Mouse (Mus musculus) myocyte (in vitro differentiated cells): ENCODE measurements at regions not wholly inside any gene's neighbourhood (a gene's known extent, or its start where the extent isn't known, plus 50 kb on each side); places are given as distances from the start of the nearest gene placed in this dataset.

Experiments
- H3K27me3 ChIP-seq: one replicate; pipeline ENCODE4 v1.6.1; 2011; ENCODE audit not compliant: control insufficient read depth, insufficient read depth, insufficient read length
- H3K36me3 ChIP-seq: one replicate; pipeline ENCODE4 v1.6.1; 2011; ENCODE audit not compliant: control insufficient read depth, insufficient read depth
- H3K4me2 ChIP-seq: one replicate; pipeline ENCODE4 v1.6.1; 2011; ENCODE audit warnings: low read depth, control low read depth
- H3K4me3 ChIP-seq: one replicate; pipeline ENCODE4 v1.5.1; 2011; ENCODE audit warnings: mild to moderate bottlenecking, control low read depth, moderate library complexity
- H3K79me2 ChIP-seq: one replicate; pipeline ENCODE4 v1.6.1; 2011; ENCODE audit not compliant: control insufficient read depth, insufficient read depth
- H3ac ChIP-seq: one replicate; pipeline ENCODE4 v1.6.1; 2011; ENCODE audit not compliant: control insufficient read depth, insufficient read length
- CEBPB ChIP-seq: IDR thresholded peaks from 2 replicates; pipeline ENCODE4 v1.6.1; 2011; ENCODE audit warnings: mild to moderate bottlenecking, moderate library complexity; ENCODE audit not compliant: poor library complexity, insufficient read depth, severe bottlenecking
- E2F4 ChIP-seq: IDR thresholded peaks from one replicate; pipeline ENCODE4 v1.6.1; 2011; ENCODE audit warnings: mild to moderate bottlenecking, control low read depth, moderate library complexity; ENCODE audit not compliant: insufficient read depth
- MAX ChIP-seq: IDR thresholded peaks from one replicate; pipeline ENCODE4 v1.6.1; 2011; ENCODE audit warnings: low read depth, mild to moderate bottlenecking, control low read depth
- MYOD1 ChIP-seq, 3 experiments: IDR thresholded peaks; one replicate each; pipeline ENCODE4 v1.6.1; 2011; ENCODE audit warnings: control low read depth in 2 of 3, low read depth in 2 of 3, mild to moderate bottlenecking in 2 of 3, moderate library complexity in 1 of 3; ENCODE audit not compliant: insufficient read length in 2 of 3, control insufficient read depth in 1 of 3
- MYOG ChIP-seq, 3 experiments: IDR thresholded peaks; one replicate each; pipeline ENCODE4 v1.6.1; 2011; ENCODE audit warnings: control low read depth in 2 of 3, low read depth in 2 of 3, mild to moderate bottlenecking in 2 of 3; ENCODE audit not compliant: insufficient read length in 2 of 3, control insufficient read depth in 1 of 3, insufficient read depth in 1 of 3
- POLR2A ChIP-seq: IDR thresholded peaks from one replicate; pipeline ENCODE4 v1.6.1; 2011; ENCODE audit warnings: low read depth, mild to moderate bottlenecking, control low read depth, moderate library complexity; ENCODE audit not compliant: insufficient read length
- POLR2AphosphoS2 ChIP-seq: IDR thresholded peaks from one replicate; pipeline ENCODE4 v1.6.1; 2011; ENCODE audit warnings: low read depth, control low read depth; ENCODE audit not compliant: insufficient read length
- REST ChIP-seq: IDR thresholded peaks from one replicate; pipeline ENCODE4 v1.6.1; 2011; ENCODE audit warnings: mild to moderate bottlenecking, control low read depth, moderate library complexity; ENCODE audit not compliant: insufficient read depth, insufficient read length
- SRF ChIP-seq: IDR thresholded peaks from one replicate; pipeline ENCODE4 v1.6.1; 2011; ENCODE audit warnings: low read depth; ENCODE audit not compliant: control insufficient read depth, insufficient read length
- TCF12 ChIP-seq: IDR thresholded peaks from one replicate; pipeline ENCODE4 v1.6.1; 2011; ENCODE audit warnings: mild to moderate bottlenecking, control low read depth; ENCODE audit not compliant: poor library complexity, insufficient read depth, severe bottlenecking
- TCF3 ChIP-seq: IDR thresholded peaks from one replicate; pipeline ENCODE4 v1.6.1; 2011; ENCODE audit warnings: low read depth, control low read depth; ENCODE audit not compliant: insufficient read length
- USF1 ChIP-seq: IDR thresholded peaks from one replicate; pipeline ENCODE4 v1.6.1; 2011; ENCODE audit warnings: low read depth, mild to moderate bottlenecking, control low read depth, moderate library complexity

DNA sequence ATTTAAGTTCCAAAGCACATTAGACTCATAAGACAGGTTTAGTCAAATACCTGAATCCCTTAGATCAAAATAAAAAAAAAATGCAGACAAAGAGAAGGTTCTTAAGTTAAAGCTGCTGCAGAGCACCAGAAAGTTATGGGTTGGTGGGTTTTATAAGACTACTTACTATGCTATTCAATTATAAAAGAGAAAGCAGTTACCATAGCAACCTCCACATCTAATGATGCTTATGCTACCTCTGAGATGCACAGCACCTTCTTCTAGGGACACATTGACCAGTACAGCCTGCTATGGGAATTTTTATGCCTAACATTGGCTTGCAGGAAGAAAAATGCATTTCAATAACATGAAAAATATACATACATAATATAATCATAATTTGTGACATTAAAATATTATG, 512.1 kb upstream of the Id4 start:
- Histone ChIP-seq H3K79me2 (no peaks in the 10 kb centered on the region), H3K27me3 (no peaks in the 10 kb centered on the region), H3K36me3 (no peaks in the 10 kb centered on the region), H3K4me3 (no peak overlapping the region), H3ac (no peak overlapping the region), H3K4me2 (no peak overlapping the region)
- TF ChIP-seq MAX (no peak), TCF3 (no peak)

- Histone ChIP-seq H3K36me3 (no peaks in the 10 kb centered on the region), H3ac (no peak overlapping the region), H3K4me2 (no peak overlapping the region), H3K4me3 (no peak overlapping the region), H3K79me2 (no peaks in the 10 kb centered on the region), H3K27me3 (no peaks in the 10 kb centered on the region)
- TF ChIP-seq TCF3 (no peak), POLR2A (no peak)
These were observed 510.0 kb upstream of the Id4 start for GRCm38 (mm10) chr13:47751033-47751432.

- H3K4me3 ChIP-seq, result no peak overlapping the region
- no peak for TF ChIP-seq E2F4
- no peak for TF ChIP-seq USF1
- no peak for TF ChIP-seq REST
- no peak for TF ChIP-seq TCF3
- TF ChIP-seq MAX, result no peak
- no peak for TF ChIP-seq POLR2AphosphoS2
- TF ChIP-seq SRF, result no peak
- TF ChIP-seq TCF12, result no peak
- no peak for TF ChIP-seq MYOG (IDR thresholded peaks at IDR 0.05; ENCODE audit: control insufficient read depth in 1 of 3, insufficient read depth in 1 of 3, insufficient read length in 2 of 3, low read depth in 2 of 3)
- TF ChIP-seq CEBPB, result no peak
- no peak for TF ChIP-seq POLR2A
- TF ChIP-seq MYOD1 (IDR thresholded peaks at IDR 0.05; ENCODE audit: control insufficient read depth in 1 of 3, insufficient read length in 2 of 3, low read depth in 2 of 3), result no peak
- H3ac ChIP-seq, result no peak overlapping the region
- no peaks in the 10 kb centered on the region for H3K79me2 ChIP-seq
- H3K36me3 ChIP-seq, result no peaks in the 10 kb centered on the region
- H3K4me2 ChIP-seq, result no peak overlapping the region
- H3K27me3 ChIP-seq, result no peaks in the 10 kb centered on the region
These were observed 496.0 kb upstream of the Id4 start for GRCm38 (mm10) chr13:47764802-47765597.

- H3ac ChIP-seq, result no peak overlapping the region
- no peaks in the 10 kb centered on the region for H3K27me3 ChIP-seq
- no peaks in the 10 kb centered on the region for H3K36me3 ChIP-seq
- H3K4me2 ChIP-seq, result no peak overlapping the region
- no peaks in the 10 kb centered on the region for H3K79me2 ChIP-seq
- no peak overlapping the region for H3K4me3 ChIP-seq
- TF ChIP-seq MYOG (IDR thresholded peaks at IDR 0.05; ENCODE audit: control insufficient read depth in 1 of 3, insufficient read depth in 1 of 3, insufficient read length in 2 of 3, low read depth in 2 of 3) (no peak), MYOD1 (IDR thresholded peaks at IDR 0.05; ENCODE audit: control insufficient read depth in 1 of 3, insufficient read length in 2 of 3, low read depth in 2 of 3) (no peak), REST (no peak), E2F4 (no peak), MAX (no peak), CEBPB (no peak), POLR2AphosphoS2 (no peak), SRF (no peak), POLR2A (no peak), USF1 (no peak), TCF3 (no peak), TCF12 (no peak)
These were observed 492.0 kb upstream of the Id4 start for GRCm38 (mm10) chr13:47768963-47769527.

GRCm38 (mm10) chr13:47777206-47778099, 483.6 kb upstream of the Id4 start:
- H3K27me3 ChIP-seq, result no peaks in the 10 kb centered on the region
- H3ac ChIP-seq, result no peak overlapping the region
- no peak overlapping the region for H3K4me2 ChIP-seq
- TF ChIP-seq MYOD1 (IDR thresholded peaks at IDR 0.05; ENCODE audit: control insufficient read depth in 1 of 3, insufficient read length in 2 of 3, low read depth in 2 of 3) (no peak), REST (no peak), POLR2A (no peak), MAX (no peak), SRF (no peak), USF1 (no peak), MYOG (IDR thresholded peaks at IDR 0.05; ENCODE audit: control insufficient read depth in 1 of 3, insufficient read depth in 1 of 3, insufficient read length in 2 of 3, low read depth in 2 of 3) (no peak), E2F4 (no peak), TCF3 (no peak), TCF12 (no peak), CEBPB (no peak), POLR2AphosphoS2 (no peak)
- no peaks in the 10 kb centered on the region for H3K79me2 ChIP-seq
- no peak overlapping the region for H3K4me3 ChIP-seq
- no peaks in the 10 kb centered on the region for H3K36me3 ChIP-seq
